Mouse (Mus musculus) gastrocnemius, postnatal 4 days (tissue): ENCODE measurements around the gene Sirpa. TPM values are rescaled to one million over a fixed set of nuclear protein-coding genes. Genes with fewer than 3 reads are reported as not detected.

ENCODE experiments used
- DNase-seq, 2 experiments: peaks; one replicate each; pipeline ENCODE4 v3.0.0; 2021 to 2022; ENCODE audit warnings: low spot score in 2 of 2, mixed read lengths in 2 of 2
- total RNA-seq, 2 experiments: library from RNA; stranded (reverse); gene quantifications; 2 replicates each; pipeline ENCODE4 v1.2.3; 2021

Gene Sirpa
- total RNA-seq, 2 experiments from 2014 or later, result 43.1 to 46.2 TPM

- DNase-seq, result no peak
Observed at GRCm38 (mm10) chr2:129581826-129582225, 10.8 kb upstream of the Sirpa start.

GRCm38 (mm10) chr2:129582261-129582660 lies 10.4 kb upstream of the Sirpa start:
- DNase-seq, result no peak

- DNase-seq, result no peak
Observed at GRCm38 (mm10) chr2:129584905-129585304, 7.7 kb upstream of the Sirpa start.

- DNase-seq, result no peak
Observed at GRCm38 (mm10) chr2:129585904-129586514, 6.6 kb upstream of the Sirpa start.

GRCm38 (mm10) chr2:129587241-129587640 lies 5.4 kb upstream of the Sirpa start:
- DNase-seq, result no peak

GRCm38 (mm10) chr2:129587825-129588251 lies 4.8 kb upstream of the Sirpa start:
- DNase-seq, result no peak

GRCm38 (mm10) chr2:129591897-129592296 lies 738 bp upstream of the Sirpa start:
- DNase-seq, result no peak

- peak; percentile 76 to 80 for DNase-seq
Observed at GRCm38 (mm10) chr2:129593141-129593875, 673 bp downstream of the Sirpa start.

- DNase-seq, result no peak
Observed at GRCm38 (mm10) chr2:129593876-129594421, 1.3 kb downstream of the Sirpa start.

GRCm38 (mm10) chr2:129594569-129594968 lies 1.9 kb downstream of the Sirpa start:
- no peak for DNase-seq

GRCm38 (mm10) chr2:129595206-129595605 lies 2.6 kb downstream of the Sirpa start:
- DNase-seq, result no peak

- no peak for DNase-seq
Observed at GRCm38 (mm10) chr2:129595661-129596209, 3.1 kb downstream of the Sirpa start.

- no peak for DNase-seq
Observed at GRCm38 (mm10) chr2:129596555-129597172, 4.0 kb downstream of the Sirpa start.

GRCm38 (mm10) chr2:129597581-129597980 lies 4.9 kb downstream of the Sirpa start:
- DNase-seq, result no peak

- no peak for DNase-seq
Observed at GRCm38 (mm10) chr2:129598094-129598493, 5.5 kb downstream of the Sirpa start.

- no peak for DNase-seq
Observed at GRCm38 (mm10) chr2:129599231-129600084, 6.8 kb downstream of the Sirpa start.

- no peak for DNase-seq
Observed at GRCm38 (mm10) chr2:129601059-129601650, 8.5 kb downstream of the Sirpa start.

- DNase-seq, result no peak
Observed at GRCm38 (mm10) chr2:129601894-129602663, 9.4 kb downstream of the Sirpa start.

- no peak for DNase-seq
Observed at GRCm38 (mm10) chr2:129602856-129603255, 10.2 kb downstream of the Sirpa start.

GRCm38 (mm10) chr2:129603536-129603935 lies 10.9 kb downstream of the Sirpa start:
- no peak for DNase-seq
